Mouse (Mus musculus) lung, postnatal 0 days (tissue): Measurements from ENCODE around the gene Usp39.

Source experiments
- CTCF ChIP-seq: IDR thresholded peaks from 2 replicates; pipeline ENCODE4 v1.5.1; 2016; ENCODE audit warnings: antibody characterized with exemption, mild to moderate bottlenecking
- EP300 ChIP-seq: IDR thresholded peaks from 2 replicates; pipeline ENCODE4 v1.6.1; 2016; ENCODE audit warnings: antibody characterized with exemption, mild to moderate bottlenecking, control low read depth

DNA sequence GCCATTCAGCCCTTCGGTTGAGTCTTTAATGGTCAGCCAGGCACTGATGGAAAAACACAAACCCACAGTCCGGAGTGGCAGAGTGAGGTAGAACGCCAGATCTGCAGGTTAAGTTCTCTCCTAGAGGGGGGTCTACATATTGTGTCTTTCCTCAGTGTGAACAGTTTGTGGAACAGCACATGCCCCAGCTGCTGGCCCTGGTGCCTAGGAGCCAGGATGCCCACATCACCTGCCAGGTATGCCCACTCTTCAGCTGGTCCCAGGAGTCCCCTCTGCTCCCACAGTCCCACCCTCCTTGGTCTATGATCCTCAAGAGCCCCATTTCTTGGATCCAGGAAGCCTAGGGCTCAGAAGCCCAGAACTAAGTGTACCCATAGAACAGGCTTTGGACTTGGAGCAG is 32.8 kb downstream of the Usp39 start:
- TF ChIP-seq EP300 (no peak), CTCF (no peak)
